Mouse (Mus musculus) cortical plate, adult 2 months (tissue): ENCODE results near the gene Hapln4.

Experiments used
- CTCF ChIP-seq: fragments of 200-500 bp; IDR thresholded peaks from 2 replicates; pipeline ENCODE4 v1.5.1; 2011; ENCODE audit warnings: mild to moderate bottlenecking, control low read depth, low read length; ENCODE audit not compliant: insufficient read depth; ENCODE audit errors: extremely low read depth
- POLR2A ChIP-seq: fragments of 200-500 bp; IDR thresholded peaks from 2 replicates; pipeline ENCODE4 v1.6.1; 2011; ENCODE audit warnings: mild to moderate bottlenecking, low read length, control low read depth; ENCODE audit not compliant: insufficient read depth; ENCODE audit errors: extremely low read depth

DNA sequence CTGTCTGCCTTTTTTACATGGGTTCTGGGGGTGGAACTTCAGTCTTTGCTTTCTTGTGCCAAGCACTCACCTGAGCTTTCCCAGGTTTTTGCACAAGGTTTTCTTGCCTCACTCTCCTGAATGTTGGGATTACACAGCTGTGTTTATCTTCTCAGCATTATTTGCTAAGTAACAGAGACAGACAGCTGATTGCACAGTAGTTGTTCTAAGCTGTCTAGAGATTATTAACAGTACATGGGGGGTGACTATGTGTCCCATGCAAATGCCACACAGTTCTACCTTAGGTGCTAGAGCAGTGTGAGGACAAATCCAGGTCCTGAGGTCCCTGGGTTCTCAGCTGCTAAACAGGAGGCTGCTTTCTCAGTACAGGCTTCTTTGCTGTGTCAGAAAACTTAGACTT, 33.6 kb upstream of the Hapln4 start:
- TF ChIP-seq POLR2A (no peak), CTCF (no peak)
